Mouse (Mus musculus): ENCODE measurements around the gene Abcd3.
"Not testable (repeated sequence)": the region's sequence is repeated elsewhere in the genome, so short reads cannot be mapped to it uniquely, and the experiment has no call there.

The Abcd3 gene

GRCm38 (mm10) chr3:121818736-121819396, 3.8 kb upstream of the Abcd3 start:
- DNase-seq (ENCODE audit: low read depth, low spot score) = no peak

- DNase-seq (ENCODE audit: low read depth, low spot score) = peak; percentile 64
Measured at GRCm38 (mm10) chr3:121815549-121816235, 590 bp upstream of the Abcd3 start.

- peak; percentile 60 for DNase-seq (ENCODE audit: low read depth, low spot score)
Measured at GRCm38 (mm10) chr3:121814413-121814864, 663 bp downstream of the Abcd3 start.

GRCm38 (mm10) chr3:121813834-121814233, 1.3 kb downstream of the Abcd3 start:
- no peak for DNase-seq (ENCODE audit: low read depth, low spot score)

- no peak for DNase-seq (ENCODE audit: low read depth, low spot score)
Measured at GRCm38 (mm10) chr3:121808246-121808645, 6.9 kb downstream of the Abcd3 start.

GRCm38 (mm10) chr3:121794214-121794613, 20.9 kb downstream of the Abcd3 start:
- DNase-seq (ENCODE audit: low read depth, low spot score) = no peak

- DNase-seq (ENCODE audit: low read depth, low spot score) = no peak
Measured at GRCm38 (mm10) chr3:121792246-121792645, 22.9 kb downstream of the Abcd3 start.

GRCm38 (mm10) chr3:121790442-121790841, 24.7 kb downstream of the Abcd3 start:
- no peak for DNase-seq (ENCODE audit: low read depth, low spot score)

DNA sequence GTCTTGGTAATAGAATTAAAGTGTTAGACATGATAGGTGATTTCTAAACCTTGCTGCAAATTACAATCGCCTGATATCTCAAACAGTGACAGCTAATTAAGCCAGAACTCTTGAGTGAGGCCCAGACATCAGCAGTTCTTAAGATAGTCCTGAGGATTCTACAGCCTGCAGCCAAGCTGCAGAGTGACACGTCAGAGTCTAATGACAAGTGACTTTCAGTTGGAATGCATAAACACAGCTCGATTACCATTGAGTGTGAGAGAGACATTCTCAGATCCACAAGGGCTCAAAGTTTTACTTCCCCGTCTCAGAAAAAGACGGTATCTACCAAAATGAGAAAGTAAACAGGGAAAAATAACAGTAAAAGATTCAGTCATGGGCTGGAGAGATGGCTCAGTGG, 25.3 kb downstream of the Abcd3 start:
- no peak for DNase-seq (ENCODE audit: low read depth, low spot score)

GRCm38 (mm10) chr3:121783020-121783419, 32.1 kb downstream of the Abcd3 start:
- DNase-seq (ENCODE audit: low read depth, low spot score) = no peak

DNA sequence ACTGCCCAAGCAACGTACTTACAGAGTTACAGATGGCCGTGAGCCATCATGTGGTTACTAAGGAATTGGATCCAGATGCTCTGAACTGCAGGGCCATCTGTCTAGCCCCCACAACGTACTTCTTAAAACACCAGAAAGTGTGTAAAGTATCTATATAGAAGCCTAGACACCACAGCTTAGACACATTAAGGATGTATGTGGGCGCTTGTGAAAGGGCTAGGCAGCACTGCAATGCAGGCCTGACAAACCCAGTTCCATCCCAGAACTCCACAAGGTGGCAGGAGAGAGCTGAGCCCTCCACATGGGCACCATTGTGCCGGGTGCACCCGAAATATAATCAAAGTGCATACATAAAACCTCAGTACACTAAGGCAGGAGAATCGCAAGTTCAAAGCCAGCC, 37.2 kb downstream of the Abcd3 start:
- peak; percentile 78 for DNase-seq (ENCODE audit: low read depth, low spot score)

DNA sequence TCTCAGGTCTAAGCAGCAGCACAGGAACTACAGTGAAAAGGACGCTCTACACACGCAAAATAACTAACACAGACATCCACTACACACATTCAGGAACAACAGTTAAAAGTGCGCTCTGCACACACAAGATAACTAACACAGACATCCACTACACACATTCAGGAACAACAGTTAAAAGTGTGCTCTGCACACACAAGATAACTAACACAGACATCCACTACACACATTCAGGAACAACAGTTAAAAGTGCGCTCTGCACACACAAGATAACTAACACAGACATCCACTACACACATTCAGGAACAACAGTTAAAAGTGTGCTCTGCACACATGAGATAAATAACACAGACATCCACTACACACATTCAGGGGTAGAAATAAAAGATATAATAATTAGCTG, 41.8 kb downstream of the Abcd3 start:
- not testable (repeated sequence) for DNase-seq (ENCODE audit: low read depth, low spot score)

GRCm38 (mm10) chr3:121768770-121769169, 46.3 kb downstream of the Abcd3 start:
- DNase-seq (ENCODE audit: low read depth, low spot score) = peak; percentile 59

GRCm38 (mm10) chr3:121766818-121767217, 48.3 kb downstream of the Abcd3 start:
- no peak for DNase-seq (ENCODE audit: low read depth, low spot score)

GRCm38 (mm10) chr3:121766048-121766447, 49.1 kb downstream of the Abcd3 start:
- DNase-seq (ENCODE audit: low read depth, low spot score) = no peak

DNA sequence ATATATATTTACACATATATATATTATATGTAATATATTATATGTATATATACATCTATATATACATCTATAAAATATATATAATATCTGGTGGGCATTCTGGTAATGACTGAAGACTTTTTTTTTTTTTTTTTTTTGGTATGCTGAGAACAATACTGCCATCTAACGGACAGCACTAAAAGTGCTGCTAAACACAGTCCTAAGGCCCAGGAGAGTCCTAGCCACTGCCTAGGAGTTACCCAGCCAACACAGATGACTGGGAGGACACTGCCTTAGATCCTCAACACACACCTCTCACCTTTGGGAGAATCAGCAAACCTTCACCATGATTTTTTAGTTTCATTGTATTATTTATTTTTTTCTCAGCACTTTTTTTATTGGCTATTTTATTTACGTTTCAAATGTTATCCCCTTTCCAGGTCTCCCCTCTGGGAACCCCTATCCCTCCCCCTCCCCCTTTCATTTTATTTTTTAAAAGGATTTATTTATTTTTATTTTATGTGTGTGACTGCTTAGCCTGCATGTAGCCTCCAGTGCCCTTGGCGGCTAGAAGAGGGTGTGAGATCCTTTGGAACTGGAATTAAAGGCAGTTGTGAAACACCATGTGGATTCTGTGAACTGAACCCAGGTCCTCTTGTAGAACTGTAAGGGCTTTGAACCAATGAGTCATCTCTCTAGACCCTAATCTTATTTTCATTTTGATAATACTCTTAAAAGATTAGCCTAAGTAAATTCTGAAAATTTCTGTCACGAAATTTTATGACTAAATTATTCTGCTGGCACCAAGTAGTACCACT, 52.8 kb downstream of the Abcd3 start:
- DNase-seq (ENCODE audit: low read depth, low spot score) = peak; percentile 68

DNA sequence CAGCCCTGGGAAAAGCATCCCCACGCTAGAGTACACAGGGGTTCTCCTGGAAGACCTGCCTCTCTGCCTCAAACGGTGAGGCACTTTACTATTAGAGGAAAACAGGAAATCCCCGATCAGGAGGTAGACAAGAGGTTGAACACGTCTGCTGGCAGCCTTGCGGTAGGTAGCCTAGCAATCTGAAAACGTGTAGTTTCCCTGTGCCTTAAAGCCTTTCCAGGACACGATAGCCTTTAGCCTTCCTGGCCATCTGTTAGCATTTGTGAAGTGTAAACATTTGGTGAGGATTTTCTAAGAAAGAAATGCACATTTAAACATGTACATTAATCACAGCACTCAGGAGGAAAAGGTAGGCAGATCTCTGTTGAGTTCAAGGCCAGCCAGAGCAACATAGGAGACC, 56.7 kb downstream of the Abcd3 start:
- DNase-seq (ENCODE audit: low read depth, low spot score) = no peak

GRCm38 (mm10) chr3:121755152-121755551, 60.0 kb downstream of the Abcd3 start:
- DNase-seq (ENCODE audit: low read depth, low spot score) = peak; percentile 74

DNA sequence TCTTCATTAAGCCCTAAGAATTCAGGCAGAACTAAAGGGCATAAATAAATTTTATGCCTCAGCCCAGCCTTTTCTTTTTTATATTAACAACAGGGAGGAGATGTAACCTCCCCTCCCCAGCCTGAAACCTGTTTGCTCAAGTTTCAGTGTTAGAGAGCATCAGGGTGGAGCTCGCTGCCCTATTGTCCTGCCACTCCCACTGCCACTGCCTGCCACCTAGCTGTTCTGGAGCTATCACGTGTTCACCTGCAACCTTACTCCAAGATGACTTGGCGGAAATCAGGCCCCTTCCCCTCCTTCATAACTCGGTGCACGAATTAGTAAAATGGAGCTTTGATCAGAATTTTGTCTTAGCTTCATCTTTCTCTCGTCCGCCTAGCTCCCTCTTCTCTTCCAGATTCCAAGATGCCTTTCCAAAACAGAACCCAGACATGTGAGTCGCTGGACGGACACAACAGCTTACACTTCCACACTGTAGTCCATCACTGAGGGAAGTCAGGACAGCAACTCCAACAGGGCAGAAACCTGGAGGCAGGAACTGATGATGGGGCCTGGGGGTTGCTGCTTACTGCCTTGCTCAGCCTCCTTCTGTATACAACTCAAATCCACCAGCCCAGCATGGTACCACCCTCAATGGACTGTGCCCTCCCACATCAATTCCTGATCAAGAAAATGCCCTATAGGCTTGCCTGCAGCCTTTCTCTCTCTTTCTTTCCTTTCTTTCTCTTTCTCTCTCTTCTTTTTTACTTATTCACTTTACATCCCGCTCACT, 60.6 kb downstream of the Abcd3 start:
- DNase-seq (ENCODE audit: low read depth, low spot score) = not testable (repeated sequence)

GRCm38 (mm10) chr3:121741186-121741848, 73.8 kb downstream of the Abcd3 start:
- peak; percentile 1 for DNase-seq (ENCODE audit: low read depth, low spot score)

Measured in 3T3-L1 (cell line).